Mouse (Mus musculus) heart, adult 9 months (tissue): Measurements from ENCODE around the gene Cyp2f2.
A peak's percentile ranks its signal among the peaks of the same experiment; 100 is the strongest.

ENCODE experiments used
- DNase-seq, 2 experiments: peaks; one replicate each; pipeline ENCODE4 v3.0.0; 2022; ENCODE audit warnings: low spot score in 2 of 2

Cyp2f2 gene

DNA sequence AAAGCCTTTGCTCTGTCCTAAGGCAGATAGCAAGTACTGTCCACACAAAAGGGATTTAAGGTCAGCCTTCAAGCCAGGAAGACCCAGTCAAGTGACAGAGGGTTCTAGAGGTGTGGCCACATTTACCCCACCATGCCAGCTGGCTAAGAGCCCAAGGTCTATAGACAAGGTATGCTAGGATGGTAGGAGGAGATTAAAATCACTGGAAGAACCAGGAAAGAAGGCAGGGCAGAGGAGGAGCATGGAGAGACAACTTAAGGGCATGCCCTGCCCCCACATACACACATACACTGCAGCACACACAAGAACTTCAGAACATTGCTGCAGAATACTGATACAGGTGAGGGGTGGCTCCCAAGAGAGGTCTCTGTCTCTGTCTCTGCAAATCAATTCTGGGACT, at the start of gene Cyp2f2:
Gene Cyp2f2 (plus strand): TSS at position 234 of the 400 bp plus-strand sequence.
- DNase-seq: no peak

DNA sequence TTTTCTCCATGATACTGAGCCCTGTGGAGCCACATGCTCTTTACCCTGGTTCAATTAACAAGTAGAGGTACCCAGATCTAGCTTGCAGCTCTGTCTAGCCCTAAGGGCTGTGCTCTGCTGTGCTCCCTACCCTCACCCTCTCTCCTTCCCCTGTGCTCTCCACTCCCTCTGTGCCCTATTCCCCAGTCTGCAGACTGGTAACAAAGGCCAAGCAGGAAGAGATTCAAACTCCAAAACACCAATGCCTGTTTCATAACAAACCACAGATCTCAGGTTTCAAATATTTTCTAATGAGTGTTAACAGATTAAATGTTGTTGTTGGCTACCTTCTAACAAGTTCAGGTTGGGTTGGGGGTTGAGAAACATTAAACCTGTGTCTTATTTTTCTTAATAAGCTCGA, 41.1 kb upstream of the Cyp2f2 start:
- DNase-seq: no peak

DNA sequence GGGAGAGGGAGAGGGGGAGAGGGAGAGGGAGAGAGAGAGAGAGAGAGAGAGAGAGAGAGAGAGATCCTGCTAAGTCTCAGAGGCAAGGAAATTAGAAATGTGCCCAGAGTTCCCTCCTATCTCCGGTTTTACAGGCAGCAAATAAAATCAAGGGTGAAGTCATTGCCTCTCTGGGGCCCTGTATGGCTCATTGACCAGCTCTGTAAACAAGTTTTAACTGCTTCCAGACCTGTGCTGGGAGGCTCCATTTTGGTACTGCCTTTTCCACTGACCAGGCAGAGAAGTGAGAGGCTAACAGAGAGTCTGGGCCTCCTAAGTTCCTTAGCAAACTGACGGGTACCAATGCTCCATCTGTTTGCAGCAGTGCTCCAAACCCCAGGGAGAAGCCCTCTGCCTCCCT, 38.1 kb upstream of the Cyp2f2 start:
- DNase-seq: no peak

DNA sequence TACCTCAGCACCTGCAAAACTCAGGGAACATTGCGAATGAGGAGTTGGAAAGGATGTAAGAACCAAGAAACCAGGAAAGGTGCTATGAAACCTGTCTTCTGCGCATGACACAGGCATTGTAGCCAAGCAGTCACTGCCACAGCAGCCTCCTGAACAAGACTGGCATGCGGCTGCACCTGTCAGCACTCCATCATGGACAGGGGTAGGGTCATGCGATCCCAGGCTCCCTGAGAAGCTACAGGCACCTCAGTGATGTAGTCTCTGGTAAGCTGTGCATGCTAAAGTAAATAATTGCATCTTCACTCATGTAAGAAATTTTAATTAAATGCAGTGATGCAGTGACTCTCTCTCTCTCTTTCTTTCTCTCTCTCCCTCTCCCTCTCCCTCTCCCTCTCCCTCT, 28.7 kb upstream of the Cyp2f2 start:
- no peak for DNase-seq

DNA sequence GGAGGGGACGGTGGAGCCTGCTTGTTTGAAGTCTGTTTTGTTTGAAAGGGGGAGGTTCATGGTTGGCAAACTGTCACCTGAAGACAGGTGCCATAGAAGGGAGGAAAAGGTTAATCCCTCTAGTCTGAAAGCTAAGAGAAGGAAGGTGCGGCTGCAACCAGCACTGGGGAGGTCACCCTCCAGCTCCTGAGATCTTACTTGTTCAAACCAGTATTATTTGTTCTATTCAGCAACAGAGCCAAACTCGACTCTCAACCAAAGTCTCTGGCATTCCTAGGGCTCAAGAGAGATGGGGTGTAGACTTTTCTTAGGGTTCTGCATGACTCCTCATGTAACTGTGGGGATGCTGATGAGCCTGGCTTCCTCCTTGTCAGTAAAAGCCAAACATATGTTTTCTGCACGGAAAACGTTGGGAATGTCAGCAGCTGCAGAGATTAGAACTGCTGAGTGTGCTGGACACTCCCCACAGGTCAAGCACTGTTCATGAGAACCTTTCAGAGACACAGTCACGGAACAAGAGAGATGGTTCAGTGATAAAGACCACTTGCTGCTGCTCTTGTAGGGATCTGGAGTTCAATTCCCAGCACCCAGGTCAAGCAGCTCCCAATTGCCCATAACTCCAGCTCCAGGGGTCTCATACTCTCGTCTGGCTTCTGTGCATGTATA, 27.5 kb upstream of the Cyp2f2 start:
- DNase-seq: no peak

DNA sequence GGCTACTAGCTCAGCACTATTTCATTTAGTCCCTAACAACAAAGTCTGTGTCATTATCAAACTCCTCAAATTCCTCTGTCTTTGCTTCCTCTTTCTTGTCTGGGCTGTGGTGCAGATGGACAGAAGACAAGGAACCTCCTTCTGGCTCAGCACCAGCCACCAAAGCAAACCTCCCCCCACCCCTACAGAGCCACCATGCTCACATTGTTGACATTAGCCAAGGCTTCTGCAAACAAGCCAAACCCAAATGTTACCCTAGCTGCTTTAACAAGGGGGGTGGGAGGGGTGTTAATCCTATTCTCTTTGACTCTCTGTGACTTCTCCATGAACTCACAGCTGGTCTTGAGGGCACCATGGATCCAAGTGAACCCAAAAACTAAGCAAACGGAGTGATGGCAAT, 26.8 kb upstream of the Cyp2f2 start:
- peak in 1 of 2 experiments; percentile 3 for DNase-seq

GRCm38 (mm10) chr7:27104882-27105281, 14.8 kb upstream of the Cyp2f2 start:
- no peak for DNase-seq

DNA sequence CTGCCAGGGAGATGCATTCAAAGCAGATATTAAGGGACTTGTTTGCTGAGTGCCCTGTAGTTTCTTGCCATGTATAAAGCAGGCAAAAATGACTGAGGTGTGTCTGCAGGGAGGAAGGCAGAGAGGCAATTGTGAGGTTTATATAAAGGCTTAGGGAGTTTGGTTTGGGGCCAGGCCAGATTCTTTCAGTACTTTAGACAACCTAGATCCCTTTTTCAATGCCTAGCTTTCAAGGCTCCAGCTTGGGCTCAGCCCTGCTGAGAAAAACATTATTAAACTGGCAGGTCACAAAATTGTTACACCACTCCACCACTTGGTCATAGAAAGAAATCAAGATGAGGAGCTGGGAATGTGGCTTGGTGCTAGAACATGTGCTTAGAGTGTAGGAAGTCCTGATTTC, 9.4 kb upstream of the Cyp2f2 start:
- DNase-seq: no peak

GRCm38 (mm10) chr7:27111038-27111437, 8.7 kb upstream of the Cyp2f2 start:
- DNase-seq: no peak

DNA sequence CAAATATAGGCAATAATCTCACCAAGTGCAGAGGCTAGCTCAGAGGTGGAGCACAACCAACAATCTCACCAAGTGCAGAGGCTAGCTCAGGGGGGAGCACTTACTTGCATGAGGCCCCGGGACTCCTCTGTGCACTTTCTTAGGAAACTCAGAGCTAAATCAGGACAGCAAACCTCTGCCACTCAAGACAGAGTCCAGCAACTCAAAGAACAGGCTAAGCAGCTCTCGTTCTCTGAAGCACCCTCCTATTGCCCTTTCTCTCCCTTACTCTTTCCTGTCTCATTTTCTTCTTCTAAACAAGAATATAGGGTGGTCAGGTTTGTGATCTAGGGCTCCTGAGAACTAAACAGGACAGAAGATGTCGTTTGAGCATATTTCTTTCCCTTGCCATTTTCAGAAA, 7.7 kb upstream of the Cyp2f2 start:
- DNase-seq: no peak

DNA sequence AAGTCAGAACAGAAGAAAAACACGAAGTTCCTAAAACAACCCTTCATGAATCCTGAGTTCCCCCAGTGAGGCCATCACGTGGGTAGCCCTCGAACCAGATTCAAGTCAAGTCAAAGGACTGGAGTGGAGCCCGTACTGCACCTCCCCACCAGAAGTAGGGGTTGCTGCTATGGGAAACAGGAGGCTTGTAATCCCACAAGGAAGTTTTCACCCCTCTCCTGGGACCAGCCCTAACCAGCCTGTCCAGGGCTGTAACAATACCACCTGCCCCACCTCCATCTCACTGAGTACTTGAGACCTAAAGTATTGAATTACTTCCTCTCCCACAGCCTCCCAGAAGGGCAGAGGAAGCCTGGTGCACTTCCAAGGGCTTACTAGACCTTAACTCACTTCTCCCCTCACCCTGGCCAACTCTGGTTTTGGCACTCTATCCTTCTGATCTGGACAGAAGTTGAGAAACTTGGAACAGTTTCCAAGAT, 1.6 kb upstream of the Cyp2f2 start:
- peak; percentile 30 to 41 for DNase-seq

DNA sequence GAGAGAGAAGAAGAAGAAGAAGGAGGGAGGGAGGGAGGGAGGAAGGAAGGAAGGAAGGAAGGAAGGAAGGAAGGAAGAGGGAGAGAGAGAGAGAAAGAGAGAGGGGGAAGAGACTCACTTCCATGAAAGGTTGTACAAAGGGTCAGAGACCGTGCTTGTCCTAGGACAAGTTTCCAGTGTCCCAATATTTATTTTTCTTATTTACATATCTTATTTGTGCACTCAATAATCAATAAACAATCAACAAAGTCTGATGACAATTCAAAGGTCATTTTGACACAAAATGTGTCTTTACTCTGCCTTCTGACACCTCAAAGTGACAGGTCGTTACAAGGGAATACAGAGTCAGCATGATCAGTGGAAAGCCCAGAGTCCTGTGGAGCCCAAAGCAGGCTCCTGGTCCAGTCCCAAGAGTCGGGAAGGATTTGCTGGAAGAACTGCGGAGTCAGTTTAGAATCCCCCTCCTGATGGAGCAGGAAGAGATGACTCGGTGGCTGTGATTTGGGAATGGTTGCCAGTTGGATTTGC, 4.7 kb downstream of the Cyp2f2 start:
- DNase-seq: no peak

- DNase-seq: no peak
Measured at GRCm38 (mm10) chr7:27124969-27125368, 5.3 kb downstream of the Cyp2f2 start.

DNA sequence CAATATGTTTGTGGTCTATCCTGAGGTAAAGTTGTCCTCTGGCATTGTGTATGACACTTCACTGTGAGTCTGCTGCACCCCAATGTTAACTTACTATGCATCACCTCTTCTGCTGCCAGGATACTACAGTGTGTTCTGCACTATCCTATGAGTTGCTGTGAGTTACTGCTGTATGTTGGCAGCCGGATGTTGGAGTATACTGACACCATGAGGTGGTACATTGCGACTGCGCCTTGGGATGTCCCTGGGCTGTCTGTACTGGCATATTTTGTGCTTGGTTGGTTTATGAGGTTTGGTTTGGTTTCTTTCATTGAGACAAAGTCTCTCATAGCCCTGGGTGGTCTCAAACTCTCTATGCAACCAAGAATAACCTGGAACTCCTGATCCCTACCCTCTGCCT, 8.5 kb downstream of the Cyp2f2 start:
- DNase-seq: no peak

- no peak for DNase-seq
Measured at GRCm38 (mm10) chr7:27128946-27129345, 9.2 kb downstream of the Cyp2f2 start.

DNA sequence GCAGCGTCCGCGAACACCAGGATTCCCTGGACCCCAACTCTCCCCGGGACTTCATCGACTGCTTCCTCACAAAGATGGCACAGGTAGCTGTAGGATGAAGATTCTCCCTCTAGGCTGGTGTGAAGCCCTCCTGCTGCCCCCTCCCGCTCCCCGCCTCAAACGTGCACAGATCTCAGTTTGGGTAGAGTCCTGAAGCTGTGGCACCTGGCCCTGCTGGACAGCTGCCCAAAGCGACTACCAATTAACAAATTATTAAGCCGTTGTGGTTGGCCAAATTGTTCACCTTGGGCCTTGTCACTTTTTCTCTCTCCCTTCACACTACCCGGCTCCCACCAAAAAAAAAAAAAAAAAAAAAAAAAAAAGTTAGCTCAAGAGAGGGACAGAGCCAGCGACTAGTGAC, 10.1 kb downstream of the Cyp2f2 start:
- DNase-seq: no peak

DNA sequence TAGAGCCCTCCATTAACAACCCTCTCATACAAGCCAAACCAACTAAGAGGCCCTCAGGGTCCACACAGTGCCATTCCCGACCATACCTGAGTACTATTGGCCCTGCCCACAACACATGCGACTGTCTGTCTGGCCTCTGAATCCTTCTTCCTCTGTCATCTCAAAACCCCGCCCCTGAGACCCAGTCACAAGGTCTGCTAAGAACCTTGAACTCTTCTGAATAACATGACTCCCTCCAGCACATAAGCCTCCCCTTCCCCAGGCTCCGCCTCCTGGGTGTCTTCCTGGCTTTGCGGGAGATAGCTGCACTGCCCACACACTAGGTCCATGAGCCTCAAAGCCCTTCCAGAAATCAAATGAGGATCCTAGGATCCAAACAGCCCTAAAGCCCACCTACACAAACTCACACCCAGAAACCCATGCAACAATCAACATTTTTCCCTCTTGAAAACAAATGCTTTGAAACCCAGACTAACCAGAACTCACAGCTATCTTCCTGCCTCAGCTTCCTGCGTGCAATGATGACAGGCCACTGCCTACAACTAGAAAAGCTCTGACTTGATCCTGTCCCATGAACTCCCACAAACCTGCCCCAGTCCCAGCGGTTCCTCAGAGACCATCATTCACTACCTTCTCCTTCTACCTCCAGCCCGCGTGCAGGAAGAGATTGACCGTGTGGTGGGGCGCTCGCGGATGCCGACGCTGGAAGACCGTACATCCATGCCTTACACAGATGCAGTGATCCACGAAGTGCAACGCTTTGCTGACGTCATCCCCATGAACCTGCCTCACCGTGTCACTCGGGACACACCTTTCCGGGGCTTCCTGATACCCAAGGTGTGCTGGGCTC, 11.0 kb downstream of the Cyp2f2 start:
- DNase-seq: no peak

DNA sequence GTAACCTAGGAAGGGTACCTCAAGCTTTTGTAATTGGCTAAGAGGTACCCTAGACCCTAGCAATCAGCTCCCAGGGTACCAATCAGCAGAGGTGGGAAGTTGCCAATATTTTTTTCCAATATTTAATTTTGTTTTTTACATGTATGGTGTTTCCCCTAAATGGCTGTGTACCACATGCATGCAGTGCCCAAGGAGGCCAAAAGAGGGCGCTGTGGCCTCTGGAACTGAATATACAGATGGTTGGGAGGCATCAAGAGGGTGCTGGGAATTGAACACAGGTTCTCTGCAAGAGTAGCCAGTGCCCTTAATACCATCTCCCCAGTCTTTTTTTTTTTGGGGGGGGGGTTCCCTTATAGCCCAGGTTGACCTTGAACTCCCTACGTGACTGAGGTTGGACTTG, 11.7 kb downstream of the Cyp2f2 start:
- no peak for DNase-seq

- DNase-seq: peak in 1 of 2 experiments; percentile 25
Measured at GRCm38 (mm10) chr7:27132588-27132987, 12.9 kb downstream of the Cyp2f2 start.

DNA sequence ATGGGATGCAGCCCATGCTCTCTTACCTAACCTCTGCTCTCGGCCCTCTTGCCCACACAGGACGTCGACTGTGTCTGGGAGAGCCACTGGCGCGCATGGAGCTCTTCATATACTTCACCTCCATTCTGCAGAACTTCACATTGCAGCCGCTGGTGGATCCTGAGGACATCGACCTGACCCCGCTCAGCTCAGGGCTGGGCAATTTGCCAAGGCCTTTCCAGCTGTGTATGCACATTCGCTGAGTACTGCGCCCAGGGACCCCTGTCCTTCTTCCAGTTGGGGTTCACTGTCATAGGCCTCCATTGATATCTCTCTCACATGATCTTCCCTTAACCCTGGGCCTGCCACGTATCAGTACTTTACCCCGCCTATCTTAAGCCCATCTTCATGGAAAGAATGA, 13.4 kb downstream of the Cyp2f2 start:
- no peak for DNase-seq

GRCm38 (mm10) chr7:27133757-27134156, 14.0 kb downstream of the Cyp2f2 start:
- no peak for DNase-seq

- DNase-seq: no peak
Measured at GRCm38 (mm10) chr7:27136410-27136996, 16.8 kb downstream of the Cyp2f2 start.
